Mouse (Mus musculus): Measurements from ENCODE around the gene Snx8. TPM values are rescaled to one million over a fixed set of nuclear protein-coding genes. Genes with fewer than 3 reads are reported as not detected.

Gene Snx8
- polyA plus RNA-seq, 1 experiment from 2014 or later, result 35.9 TPM

DNA sequence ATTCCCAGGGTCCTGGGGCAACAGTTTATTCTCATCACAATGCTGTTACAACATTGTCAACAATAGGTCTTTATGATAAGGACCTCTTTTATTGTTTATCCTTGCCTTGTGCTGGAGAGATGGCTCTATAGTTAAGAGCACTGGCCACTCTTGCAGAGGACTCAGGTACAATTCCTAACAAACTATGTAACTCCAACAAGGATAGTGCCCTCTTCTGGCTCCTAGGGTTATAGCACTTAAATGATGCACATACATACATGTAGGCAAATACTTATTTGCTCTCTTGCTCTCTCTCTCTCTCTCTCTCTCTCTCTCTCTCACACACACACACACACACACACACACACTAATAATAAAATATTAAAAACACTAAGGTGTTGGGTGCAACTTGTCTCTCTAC, 19.7 kb upstream of the Snx8 start:
- H3K27me3 ChIP-seq (replicated peaks; ENCODE audit: control insufficient read depth, insufficient read depth, low read length), result no peaks in the 10 kb centered on the region
- no peaks in the 10 kb centered on the region for H3K9me3 ChIP-seq (ENCODE audit: control insufficient read depth, low read length)
- no peak overlapping the region for H3K4me3 ChIP-seq (ENCODE audit: low read length)
- no peak overlapping the region for H3K27ac ChIP-seq (ENCODE audit: low read length)
- H3K9ac ChIP-seq (ENCODE audit: low read depth, low read length), result no peak overlapping the region
- H3K36me3 ChIP-seq (ENCODE audit: control insufficient read depth, insufficient read depth, low read length), result no peaks in the 10 kb centered on the region
- no peaks in the 10 kb centered on the region for H3K4me1 ChIP-seq (ENCODE audit: control insufficient read depth, insufficient read depth, low read length)
- no peak overlapping the region for H3K4me2 ChIP-seq (ENCODE audit: low read depth, low read length)
- ATAC-seq, result no peak

DNA sequence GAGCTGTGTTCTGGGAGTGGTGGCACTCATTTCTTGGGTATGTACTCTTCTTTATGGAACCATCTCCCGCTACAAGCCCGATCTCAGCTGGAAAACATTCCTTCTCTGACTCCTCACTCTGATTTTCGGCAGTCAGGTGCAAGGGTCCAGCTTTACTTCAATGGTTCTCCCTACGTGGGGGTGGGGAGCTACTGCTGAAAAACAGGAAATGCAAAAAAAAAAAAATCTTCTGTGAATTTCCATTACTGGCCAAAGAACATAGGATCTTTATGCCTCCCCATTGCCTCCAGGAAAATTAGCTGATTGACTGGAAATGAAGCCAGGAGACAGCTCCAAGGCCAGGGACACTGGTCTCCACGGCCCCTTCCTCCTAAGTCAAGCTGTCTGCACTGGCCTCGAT, 17.6 kb upstream of the Snx8 start:
- Histone ChIP-seq H3K9ac (ENCODE audit: low read depth, low read length) (no peak overlapping the region), H3K4me2 (ENCODE audit: low read depth, low read length) (no peak overlapping the region), H3K27me3 (replicated peaks; ENCODE audit: control insufficient read depth, insufficient read depth, low read length) (no peaks in the 10 kb centered on the region), H3K27ac (ENCODE audit: low read length) (no peak overlapping the region), H3K4me3 (ENCODE audit: low read length) (no peak overlapping the region), H3K4me1 (ENCODE audit: control insufficient read depth, insufficient read depth, low read length) (no peaks in the 10 kb centered on the region), H3K36me3 (ENCODE audit: control insufficient read depth, insufficient read depth, low read length) (no peaks in the 10 kb centered on the region), H3K9me3 (ENCODE audit: control insufficient read depth, low read length) (no peaks in the 10 kb centered on the region)
- no peak for ATAC-seq
- 68% methylated on average over 6 of the region's 6 CpGs for WGBS

DNA sequence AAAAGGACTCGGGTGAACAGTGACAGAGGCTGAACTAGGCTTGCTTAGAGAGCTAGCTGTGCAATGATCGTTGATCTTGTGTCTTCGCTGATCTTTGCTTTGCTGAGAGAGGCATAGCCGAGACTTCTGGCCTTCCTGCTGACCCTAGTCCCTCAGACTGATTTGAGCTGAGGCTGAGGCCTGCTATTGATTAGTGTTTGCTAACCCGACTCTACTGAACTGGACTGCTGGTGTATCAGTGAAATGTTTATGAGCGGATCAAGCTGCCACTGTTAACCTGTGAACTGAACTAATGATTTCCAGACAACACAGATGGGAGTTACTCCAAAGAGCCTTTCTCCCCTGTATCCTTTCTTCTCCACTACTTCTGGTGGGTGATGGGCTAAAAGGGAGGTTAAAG, 16.1 kb upstream of the Snx8 start:
- Histone ChIP-seq H3K4me2 (ENCODE audit: low read depth, low read length) (no peak overlapping the region), H3K27ac (ENCODE audit: low read length) (no peak overlapping the region), H3K27me3 (replicated peaks; ENCODE audit: control insufficient read depth, insufficient read depth, low read length) (no peaks in the 10 kb centered on the region), H3K4me3 (ENCODE audit: low read length) (no peak overlapping the region), H3K4me1 (ENCODE audit: control insufficient read depth, insufficient read depth, low read length) (no peaks in the 10 kb centered on the region), H3K9me3 (ENCODE audit: control insufficient read depth, low read length) (no peaks in the 10 kb centered on the region), H3K36me3 (ENCODE audit: control insufficient read depth, insufficient read depth, low read length) (no peaks in the 10 kb centered on the region), H3K9ac (ENCODE audit: low read depth, low read length) (no peak overlapping the region)
- ATAC-seq, result no peak
- WGBS, result 83% methylated on average over 6 of the region's 6 CpGs

DNA sequence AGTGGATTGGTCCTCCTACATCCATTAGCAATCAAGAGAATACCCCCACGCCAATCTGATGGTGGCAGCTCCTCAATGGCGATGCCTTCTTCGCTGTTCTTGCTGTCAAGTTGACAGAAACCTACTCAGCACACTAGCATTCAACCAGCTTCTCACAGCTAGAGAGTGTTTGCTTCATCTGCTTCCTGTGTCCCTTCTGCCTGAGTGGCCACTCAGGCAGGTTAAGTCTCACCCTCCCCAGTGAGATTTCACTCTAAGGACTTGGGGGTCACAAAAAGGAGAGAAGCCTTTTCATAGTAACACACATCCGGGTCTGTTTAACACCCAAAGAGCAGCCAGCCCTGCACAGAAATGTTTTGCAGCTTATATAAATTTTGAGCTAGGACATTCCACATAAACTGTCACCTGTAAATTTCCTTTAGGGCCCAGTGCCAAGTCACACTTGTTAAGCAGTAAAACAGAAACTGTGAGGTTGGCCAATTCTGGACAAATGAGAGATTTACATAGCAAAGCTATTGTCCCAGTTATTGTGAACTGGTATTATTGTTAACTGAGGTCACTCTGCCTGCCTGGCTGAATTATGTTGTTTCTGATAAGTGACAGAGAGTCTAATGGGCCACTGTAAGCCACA, 13.7 kb upstream of the Snx8 start:
- Histone ChIP-seq H3K4me2 (ENCODE audit: low read depth, low read length) (no peak overlapping the region), H3K4me1 (ENCODE audit: control insufficient read depth, insufficient read depth, low read length) (no peaks in the 10 kb centered on the region), H3K27me3 (replicated peaks; ENCODE audit: control insufficient read depth, insufficient read depth, low read length) (no peaks in the 10 kb centered on the region), H3K4me3 (ENCODE audit: low read length) (no peak overlapping the region), H3K27ac (ENCODE audit: low read length) (no peak overlapping the region), H3K9ac (ENCODE audit: low read depth, low read length) (no peak overlapping the region), H3K9me3 (ENCODE audit: control insufficient read depth, low read length) (no peaks in the 10 kb centered on the region), H3K36me3 (ENCODE audit: control insufficient read depth, insufficient read depth, low read length) (no peaks in the 10 kb centered on the region)
- WGBS, result 75% methylated on average over 4 of the region's 4 CpGs
- ATAC-seq, result no peak

DNA sequence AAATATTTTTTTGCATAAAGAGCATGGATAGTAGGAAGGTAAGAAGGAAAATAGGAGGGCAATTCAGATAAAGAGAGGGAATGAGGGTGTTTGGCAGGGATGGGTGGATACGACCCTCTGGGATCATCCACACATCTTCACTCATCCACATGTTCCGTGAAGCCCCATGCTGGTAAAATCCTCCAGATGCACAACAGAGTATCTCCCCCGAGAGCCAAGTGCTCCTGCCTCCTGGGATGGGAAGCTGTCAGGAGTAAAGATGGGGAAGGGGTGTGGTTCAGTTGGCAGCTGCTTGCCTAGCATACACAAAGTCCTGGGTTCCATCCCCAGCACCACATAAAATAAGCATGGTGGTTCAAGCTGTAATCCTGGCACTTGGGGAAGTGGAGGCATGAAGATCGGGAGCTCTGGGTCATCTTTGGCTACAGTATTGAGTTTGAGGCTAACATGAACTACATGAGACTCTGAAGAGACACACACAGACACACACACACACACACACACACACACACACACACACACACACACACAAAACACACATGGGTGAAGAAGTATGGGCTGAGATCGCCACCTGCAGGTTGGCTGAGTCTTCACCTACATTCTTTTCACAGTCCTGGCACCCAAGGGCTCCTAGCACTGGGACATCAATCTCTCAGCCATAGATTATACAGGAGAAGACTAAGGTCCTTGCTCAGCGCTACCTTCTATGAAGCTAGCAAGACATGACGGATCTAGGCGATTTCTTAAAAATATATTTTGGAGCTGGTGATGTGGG, 7.3 kb upstream of the Snx8 start:
- 56% methylated on average over 8 of the region's 8 CpGs for WGBS
- H3K27me3 ChIP-seq (replicated peaks; ENCODE audit: control insufficient read depth, insufficient read depth, low read length), result no peaks in the 10 kb centered on the region
- H3K4me2 ChIP-seq (ENCODE audit: low read depth, low read length), result no peak overlapping the region
- no peak for ATAC-seq
- no peak overlapping the region for H3K9ac ChIP-seq (ENCODE audit: low read depth, low read length)
- no peaks in the 10 kb centered on the region for H3K4me1 ChIP-seq (ENCODE audit: control insufficient read depth, insufficient read depth, low read length)
- no peak overlapping the region for H3K27ac ChIP-seq (ENCODE audit: low read length)
- no peaks in the 10 kb centered on the region for H3K9me3 ChIP-seq (ENCODE audit: control insufficient read depth, low read length)
- no peak overlapping the region for H3K4me3 ChIP-seq (ENCODE audit: low read length)
- no peaks in the 10 kb centered on the region for H3K36me3 ChIP-seq (ENCODE audit: control insufficient read depth, insufficient read depth, low read length)

DNA sequence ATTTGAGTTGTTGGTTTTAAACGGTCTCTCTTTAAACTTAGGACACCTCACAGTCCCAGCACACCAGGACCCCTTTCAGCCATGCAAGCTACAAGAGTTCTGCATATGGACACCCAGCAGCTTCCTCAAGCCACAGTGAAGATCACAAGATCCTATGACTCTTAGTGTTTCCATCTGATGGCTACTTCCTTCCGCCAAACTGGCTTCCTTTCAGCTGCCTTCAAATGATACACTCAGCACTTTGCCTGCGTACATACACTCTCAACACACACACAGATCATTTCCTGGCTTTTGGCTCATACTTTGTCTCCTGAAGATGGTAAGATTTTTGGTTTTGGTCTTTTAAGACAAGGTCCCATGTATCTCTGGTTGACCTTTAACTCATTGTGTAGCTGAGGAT, 3.6 kb upstream of the Snx8 start:
- Histone ChIP-seq H3K9ac (ENCODE audit: low read depth, low read length) (no peak overlapping the region), H3K9me3 (ENCODE audit: control insufficient read depth, low read length) (no peaks in the 10 kb centered on the region), H3K27me3 (replicated peaks; ENCODE audit: control insufficient read depth, insufficient read depth, low read length) (no peaks in the 10 kb centered on the region), H3K36me3 (ENCODE audit: control insufficient read depth, insufficient read depth, low read length) (no peaks in the 10 kb centered on the region), H3K4me2 (ENCODE audit: low read depth, low read length) (no peak overlapping the region), H3K4me1 (ENCODE audit: control insufficient read depth, insufficient read depth, low read length) (peaks cover 5% of the 10 kb centered on the region), H3K4me3 (ENCODE audit: low read length) (no peak overlapping the region), H3K27ac (ENCODE audit: low read length) (no peak overlapping the region)
- ATAC-seq, result no peak
- 82% methylated on average over 3 of the region's 3 CpGs for WGBS

DNA sequence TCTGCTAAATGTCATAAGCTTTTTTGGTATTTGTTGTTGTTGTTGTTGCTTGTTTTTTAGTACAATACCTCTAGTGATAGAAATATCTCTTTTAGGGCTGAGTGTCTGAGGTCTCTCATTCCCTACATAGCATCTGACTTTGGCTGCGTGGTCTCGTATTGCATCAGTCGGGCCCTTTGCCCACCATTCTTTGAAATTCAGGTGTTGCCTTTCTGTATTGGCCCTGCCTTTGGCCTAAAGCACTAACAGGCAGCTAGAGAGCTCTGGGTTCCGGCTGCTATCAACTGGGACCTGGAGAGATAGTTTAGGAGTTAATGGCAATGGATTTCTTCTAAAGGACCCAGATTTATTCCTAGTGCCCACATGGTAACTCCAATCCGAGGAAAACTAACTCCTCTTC, 2.9 kb upstream of the Snx8 start:
- no peaks in the 10 kb centered on the region for H3K9me3 ChIP-seq (ENCODE audit: control insufficient read depth, low read length)
- no peaks in the 10 kb centered on the region for H3K27me3 ChIP-seq (replicated peaks; ENCODE audit: control insufficient read depth, insufficient read depth, low read length)
- no peak overlapping the region for H3K9ac ChIP-seq (ENCODE audit: low read depth, low read length)
- no peak overlapping the region for H3K27ac ChIP-seq (ENCODE audit: low read length)
- H3K36me3 ChIP-seq (ENCODE audit: control insufficient read depth, insufficient read depth, low read length), result no peaks in the 10 kb centered on the region
- ATAC-seq, result no peak
- H3K4me3 ChIP-seq (ENCODE audit: low read length), result no peak overlapping the region
- WGBS, result 90% methylated on average over 5 of the region's 5 CpGs
- H3K4me2 ChIP-seq (ENCODE audit: low read depth, low read length), result no peak overlapping the region
- peaks cover 7% of the 10 kb centered on the region for H3K4me1 ChIP-seq (ENCODE audit: control insufficient read depth, insufficient read depth, low read length)

DNA sequence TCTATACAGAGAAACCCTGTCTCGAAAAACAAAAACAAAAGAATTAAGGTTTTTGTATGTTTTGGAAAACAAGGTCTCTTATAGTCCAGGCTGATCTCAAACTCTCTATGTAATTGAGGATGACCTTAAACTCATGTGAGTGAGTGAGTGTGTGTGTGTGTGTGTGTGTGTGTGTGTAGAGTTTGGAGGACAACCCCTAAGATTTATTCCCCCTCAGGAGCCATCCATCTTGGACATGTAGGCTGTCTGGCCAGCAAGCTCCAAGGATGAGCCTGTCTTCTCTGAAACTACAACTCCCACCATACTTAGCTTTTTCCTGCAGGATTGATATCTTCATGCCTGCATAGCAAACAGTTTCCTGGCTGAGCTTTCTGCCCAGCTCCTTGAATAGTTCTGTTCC, 2.4 kb upstream of the Snx8 start:
- H3K27ac ChIP-seq (ENCODE audit: low read length), result no peak overlapping the region

DNA sequence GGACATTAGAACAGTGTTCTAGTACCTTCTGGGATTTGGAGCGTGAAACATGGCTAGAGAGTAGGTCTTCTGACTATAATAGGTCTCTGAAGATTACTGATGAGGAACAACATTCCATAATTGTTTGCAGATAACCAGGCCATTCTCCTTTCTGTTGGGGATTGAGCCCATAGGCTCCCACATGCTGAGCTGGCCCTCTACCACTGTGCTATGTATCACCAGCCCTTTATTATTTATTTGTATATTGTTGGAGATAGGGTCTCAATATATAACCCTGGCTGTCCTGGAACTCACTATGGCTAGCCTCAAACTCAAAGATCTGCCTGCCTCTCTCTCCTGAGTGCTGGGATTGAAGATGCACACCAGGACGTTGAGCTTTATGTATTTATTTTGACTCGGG, 585 bp upstream of the Snx8 start:
- Histone ChIP-seq H3K9ac (ENCODE audit: low read depth, low read length) (peak overlapping the region; percentile 52; the same call in 1 of the 2 replicates), H3K4me1 (ENCODE audit: control insufficient read depth, insufficient read depth, low read length) (peaks cover 7% of the 10 kb centered on the region), H3K27me3 (replicated peaks; ENCODE audit: control insufficient read depth, insufficient read depth, low read length) (no peaks in the 10 kb centered on the region), H3K4me3 (ENCODE audit: low read length) (peak overlapping the region; percentile 76), H3K4me2 (ENCODE audit: low read depth, low read length) (peak overlapping the region; percentile 68), H3K27ac (ENCODE audit: low read length) (no peak overlapping the region), H3K36me3 (ENCODE audit: control insufficient read depth, insufficient read depth, low read length) (no peaks in the 10 kb centered on the region), H3K9me3 (ENCODE audit: control insufficient read depth, low read length) (no peaks in the 10 kb centered on the region)
- WGBS, result 62% methylated on average over 3 of the region's 3 CpGs
- ATAC-seq, result peak; percentile 28

More for the DNA sequence above, 2.4 kb upstream of the Snx8 start:
- no peak for ATAC-seq
- 66% methylated on average over 1 of the region's 1 CpGs for WGBS
- Histone ChIP-seq H3K36me3 (ENCODE audit: control insufficient read depth, insufficient read depth, low read length) (no peaks in the 10 kb centered on the region), H3K4me1 (ENCODE audit: control insufficient read depth, insufficient read depth, low read length) (peaks cover 7% of the 10 kb centered on the region), H3K27me3 (replicated peaks; ENCODE audit: control insufficient read depth, insufficient read depth, low read length) (no peaks in the 10 kb centered on the region), H3K9ac (ENCODE audit: low read depth, low read length) (no peak overlapping the region), H3K4me2 (ENCODE audit: low read depth, low read length) (no peak overlapping the region), H3K4me3 (ENCODE audit: low read length) (no peak overlapping the region), H3K9me3 (ENCODE audit: control insufficient read depth, low read length) (no peaks in the 10 kb centered on the region)
